Mouse (Mus musculus): ENCODE results near the gene Bin2.

The Bin2 gene

DNA sequence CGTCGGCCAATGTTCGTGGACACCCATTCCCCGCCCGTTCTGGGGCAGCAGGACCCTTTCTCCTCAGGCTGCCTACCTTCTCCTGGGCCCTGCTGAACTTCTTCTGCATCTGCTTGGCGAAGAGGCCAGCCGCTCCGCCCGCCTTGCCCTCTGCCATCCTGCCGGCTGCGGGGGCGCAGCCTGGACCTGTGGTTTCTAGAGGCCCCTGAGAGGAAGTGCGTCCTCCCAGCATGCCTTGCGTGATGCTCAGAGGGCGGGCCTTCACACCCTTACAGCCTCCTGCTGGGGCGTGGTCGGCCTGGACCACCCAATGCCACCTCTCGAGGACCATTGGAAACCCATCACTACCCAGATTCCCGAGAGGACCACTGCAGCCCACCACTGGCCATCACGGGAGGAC lies at the start of gene Bin2:
Gene Bin2 (minus strand): TSS at position 217 of the 400 bp plus-strand sequence.
- peak; percentile 93 for DNase-seq (ENCODE audit: low read depth)

DNA sequence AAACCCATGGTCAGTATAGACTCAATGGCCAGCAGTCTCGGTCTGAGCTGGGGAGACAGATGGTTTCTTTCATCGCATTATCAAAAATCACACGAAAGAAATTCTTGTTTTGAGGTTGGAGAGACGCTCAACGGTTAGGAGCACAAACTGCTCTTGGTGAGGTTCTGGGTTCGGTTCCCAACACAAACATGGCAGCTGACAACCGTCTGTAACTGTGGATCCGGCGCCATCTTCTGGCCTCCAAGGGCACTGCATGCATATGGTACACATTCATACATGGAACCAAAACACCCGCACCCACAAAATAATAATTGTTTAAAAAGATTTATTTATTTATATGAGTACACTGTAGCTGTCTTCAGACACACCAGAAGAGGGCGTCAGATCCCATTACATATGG lies 49.2 kb upstream of the Bin2 start:
- DNase-seq (ENCODE audit: low read depth): peak; percentile 50

DNA sequence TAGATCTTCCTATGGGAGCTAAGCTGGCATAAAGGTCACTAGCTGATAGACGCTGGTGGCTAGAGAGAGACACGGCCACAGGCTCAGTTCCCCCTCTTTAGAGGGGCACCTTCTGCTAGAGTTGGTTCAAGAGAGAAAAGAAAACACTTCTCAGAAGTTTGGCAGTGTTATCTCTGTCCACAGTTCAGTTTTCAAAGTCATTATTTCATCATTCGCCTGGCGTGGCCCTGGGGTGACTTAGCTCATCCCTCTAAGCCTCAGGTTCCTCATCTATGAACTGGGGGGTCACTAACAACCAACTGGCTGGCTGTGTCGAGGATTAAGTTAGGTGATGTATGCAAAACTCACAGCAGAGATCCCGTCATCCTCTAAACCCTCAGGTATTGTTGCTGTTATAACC lies 48.6 kb upstream of the Bin2 start:
- DNase-seq (ENCODE audit: low read depth): peak; percentile 71

GRCm38 (mm10) chr15:100715399-100715993 lies 46.1 kb upstream of the Bin2 start:
- no peak for DNase-seq (ENCODE audit: low read depth)

DNA sequence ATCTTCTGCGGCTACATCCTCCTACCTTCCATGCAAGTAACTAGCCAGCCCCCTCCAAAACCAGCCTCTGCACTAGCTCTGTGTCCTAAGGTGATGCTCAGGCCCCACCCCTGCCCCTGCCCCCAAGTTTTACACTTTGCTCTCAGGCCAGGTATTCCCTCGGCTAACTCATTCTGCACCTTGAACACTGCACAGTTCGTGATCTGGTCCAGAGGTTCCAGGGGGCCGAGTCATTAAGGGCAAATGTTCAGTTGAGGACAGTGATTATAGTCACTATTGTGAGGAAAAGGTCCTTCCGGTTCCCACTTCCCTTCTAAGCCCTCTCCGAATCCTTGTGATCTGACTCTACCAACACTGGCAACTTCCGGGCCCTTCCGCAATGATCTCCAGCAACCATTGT lies 45.1 kb upstream of the Bin2 start:
- no peak for DNase-seq (ENCODE audit: low read depth)

GRCm38 (mm10) chr15:100710838-100711237 lies 41.5 kb upstream of the Bin2 start:
- no peak for DNase-seq (ENCODE audit: low read depth)

DNA sequence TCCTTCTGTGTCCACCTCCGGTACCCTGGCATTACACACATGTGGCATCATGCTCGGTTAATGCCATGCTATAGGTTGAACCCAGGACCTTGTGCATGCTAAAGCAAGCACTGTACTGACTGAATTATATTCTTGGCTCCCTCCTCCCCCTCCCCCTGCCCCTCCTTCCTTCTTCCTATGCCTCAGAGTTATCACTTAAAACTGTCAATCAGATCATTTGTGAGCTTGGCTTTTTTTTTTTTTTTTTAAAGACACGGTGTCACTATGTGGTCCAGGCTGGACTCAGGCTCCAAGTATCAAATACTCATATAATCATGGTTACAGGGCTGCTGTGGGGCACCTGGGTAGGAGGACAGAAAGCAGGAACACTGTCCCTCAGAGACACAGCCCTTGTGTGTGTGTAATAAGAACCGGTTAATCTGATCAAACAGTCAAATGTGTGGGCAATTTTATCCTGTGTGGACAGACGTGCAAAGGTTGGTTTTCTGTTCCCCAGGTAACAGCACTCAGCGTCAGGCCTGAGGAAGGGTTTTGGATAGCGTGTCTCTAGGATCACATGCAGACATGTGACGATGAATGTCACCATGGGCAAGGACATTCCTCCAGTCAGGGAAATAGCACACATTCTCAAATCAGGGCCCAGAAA lies 39.2 kb upstream of the Bin2 start:
- peak; percentile 52 for DNase-seq (ENCODE audit: low read depth)

- DNase-seq (ENCODE audit: low read depth): peak; percentile 98
These were observed 36.9 kb upstream of the Bin2 start for GRCm38 (mm10) chr15:100706226-100706625.

- no peak for DNase-seq (ENCODE audit: low read depth)
These were observed 36.0 kb upstream of the Bin2 start for GRCm38 (mm10) chr15:100705376-100705775.

DNA sequence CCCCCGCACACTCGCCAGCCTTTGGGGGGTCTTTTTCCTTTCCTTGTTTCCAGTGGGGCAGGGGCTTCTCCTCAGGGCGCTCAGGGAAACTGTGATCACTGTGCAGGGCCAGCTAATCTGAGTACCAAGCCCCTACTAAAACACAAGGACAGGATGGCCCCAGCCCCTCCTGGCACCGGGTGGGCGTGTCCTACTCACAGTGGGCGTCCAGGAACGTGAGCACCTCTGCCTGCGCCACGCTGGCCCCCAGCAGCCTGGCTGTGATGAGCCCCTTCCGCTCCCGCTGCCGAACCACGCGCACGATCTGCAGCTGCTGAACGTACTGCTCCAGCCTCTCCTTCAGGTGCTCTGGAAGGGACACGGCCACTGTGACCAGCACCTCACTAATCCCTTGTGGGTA lies 34.6 kb upstream of the Bin2 start:
- DNase-seq (ENCODE audit: low read depth): no peak

DNA sequence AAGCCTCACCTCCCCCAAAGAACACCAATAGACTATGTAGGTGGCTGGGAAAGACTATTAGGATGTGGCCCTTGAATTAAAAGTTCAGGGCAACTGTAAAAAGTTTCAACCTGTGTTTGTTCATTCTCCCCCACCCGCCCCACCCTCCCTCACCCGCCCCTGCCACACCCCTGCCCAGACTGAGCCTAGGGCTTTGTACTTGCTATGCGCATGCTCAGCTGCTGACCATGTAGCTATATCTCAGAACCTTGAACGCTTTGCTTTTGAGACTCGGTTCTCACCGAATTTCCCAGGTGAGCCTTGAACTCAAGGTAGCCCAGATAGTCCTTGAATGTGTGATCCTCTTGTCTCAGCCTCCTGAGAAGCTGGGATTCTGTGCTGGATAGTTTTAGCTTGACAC lies 32.5 kb upstream of the Bin2 start:
- DNase-seq (ENCODE audit: low read depth): no peak

GRCm38 (mm10) chr15:100701108-100701507 lies 31.8 kb upstream of the Bin2 start:
- DNase-seq (ENCODE audit: low read depth): no peak

DNA sequence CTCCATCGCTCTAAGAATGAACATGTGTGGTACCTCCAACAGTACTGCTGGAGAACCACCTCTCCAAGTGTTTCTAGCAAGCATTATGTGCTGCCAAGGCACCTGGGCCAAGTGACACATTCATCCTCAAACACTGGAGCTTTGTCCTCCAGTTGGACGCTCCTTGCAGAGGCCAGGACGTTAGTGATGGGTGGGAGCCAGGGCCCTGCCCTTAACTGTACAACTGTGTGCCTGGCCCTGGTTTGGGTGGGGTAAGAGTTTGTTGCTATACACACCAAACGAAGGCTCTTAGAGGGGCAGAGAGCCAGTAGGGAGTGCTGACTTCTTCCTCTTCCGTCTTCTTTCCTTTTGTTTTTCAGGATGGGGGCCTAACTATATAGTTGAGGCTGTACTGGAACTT lies 31.1 kb upstream of the Bin2 start:
- no peak for DNase-seq (ENCODE audit: low read depth)

GRCm38 (mm10) chr15:100699386-100699785 lies 30.0 kb upstream of the Bin2 start:
- DNase-seq (ENCODE audit: low read depth): peak; percentile 46

DNA sequence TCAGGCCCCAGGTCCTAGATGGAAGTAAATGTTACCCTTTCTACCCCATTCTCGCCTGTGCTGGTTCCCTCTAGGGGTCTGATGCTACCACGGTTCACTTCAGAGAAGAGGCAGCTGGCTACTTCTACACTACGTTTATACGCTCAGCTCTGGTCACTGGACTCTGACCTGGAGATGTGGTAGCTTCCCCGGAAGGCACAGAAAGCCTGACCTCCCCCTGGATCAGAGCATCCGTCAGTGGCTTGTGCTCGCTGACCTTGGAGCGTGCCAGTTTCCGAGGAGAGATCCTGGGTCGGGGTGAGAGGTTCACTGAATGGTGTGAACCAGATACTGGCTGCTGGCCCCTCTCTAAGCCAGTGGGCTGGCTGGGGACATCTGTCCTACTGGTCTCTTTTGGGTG lies 28.7 kb upstream of the Bin2 start:
- DNase-seq (ENCODE audit: low read depth): no peak

- DNase-seq (ENCODE audit: low read depth): no peak
These were observed 25.1 kb upstream of the Bin2 start for GRCm38 (mm10) chr15:100694406-100694805.

- DNase-seq (ENCODE audit: low read depth): no peak
These were observed 22.6 kb upstream of the Bin2 start for GRCm38 (mm10) chr15:100691990-100692389.

DNA sequence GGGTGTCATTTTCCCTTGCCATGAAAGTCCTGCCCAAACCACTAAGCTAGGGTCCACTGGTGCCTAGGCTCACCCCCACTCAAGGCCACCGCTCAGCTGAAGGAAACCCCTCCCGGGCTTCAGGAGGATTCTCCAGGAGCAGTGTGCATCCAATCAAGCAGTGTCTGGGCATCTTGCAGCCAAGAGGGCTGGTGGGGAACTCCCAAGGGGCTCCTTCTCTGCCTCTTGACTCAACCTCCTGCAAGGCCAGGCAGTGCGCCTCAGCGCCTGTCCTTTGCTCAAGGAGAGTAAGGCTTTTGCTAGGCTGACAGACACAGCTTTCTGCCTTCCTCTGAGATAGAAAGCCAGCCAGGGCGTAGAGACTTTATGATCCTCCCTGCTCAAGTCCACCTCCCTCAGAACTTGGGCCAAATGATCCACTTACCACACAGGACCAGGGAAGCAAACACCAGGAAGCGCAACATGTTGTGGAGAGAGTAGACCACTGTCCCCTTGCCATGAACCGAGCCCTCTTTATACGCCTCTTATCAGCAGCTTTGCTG lies 18.1 kb upstream of the Bin2 start, which contains the start of gene Cela1:
Gene Cela1 (minus strand): TSS at position 492 of the 542 bp plus-strand sequence.
- peak; percentile 48 for DNase-seq (ENCODE audit: low read depth)

- DNase-seq (ENCODE audit: low read depth): peak; percentile 87
These were observed 17.6 kb upstream of the Bin2 start for GRCm38 (mm10) chr15:100686989-100687388.

DNA sequence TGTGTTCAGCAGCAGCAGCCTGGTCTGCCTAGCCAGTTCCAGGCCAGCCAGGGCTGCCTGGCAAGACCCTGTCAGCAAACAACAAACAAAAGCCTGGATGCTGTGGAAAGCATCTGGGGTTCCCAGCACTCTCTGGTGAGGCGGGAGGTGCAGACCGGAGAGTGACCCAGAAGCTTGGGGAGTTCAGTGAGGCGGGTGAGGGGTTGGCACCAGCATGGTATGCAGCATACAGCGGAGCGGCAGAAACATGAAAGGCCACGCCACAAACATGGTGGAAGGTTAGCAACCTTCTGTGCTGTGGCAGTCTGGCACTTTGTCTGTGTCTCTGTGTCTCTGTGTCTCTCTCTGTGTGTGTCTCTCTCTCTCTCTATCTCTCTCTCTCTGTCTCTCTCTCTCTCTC lies 17.1 kb upstream of the Bin2 start:
- no peak for DNase-seq (ENCODE audit: low read depth)

- no peak for DNase-seq (ENCODE audit: low read depth)
These were observed 16.5 kb upstream of the Bin2 start for GRCm38 (mm10) chr15:100685849-100686248.

GRCm38 (mm10) chr15:100685255-100685654 lies 15.9 kb upstream of the Bin2 start:
- no peak for DNase-seq (ENCODE audit: low read depth)

DNA sequence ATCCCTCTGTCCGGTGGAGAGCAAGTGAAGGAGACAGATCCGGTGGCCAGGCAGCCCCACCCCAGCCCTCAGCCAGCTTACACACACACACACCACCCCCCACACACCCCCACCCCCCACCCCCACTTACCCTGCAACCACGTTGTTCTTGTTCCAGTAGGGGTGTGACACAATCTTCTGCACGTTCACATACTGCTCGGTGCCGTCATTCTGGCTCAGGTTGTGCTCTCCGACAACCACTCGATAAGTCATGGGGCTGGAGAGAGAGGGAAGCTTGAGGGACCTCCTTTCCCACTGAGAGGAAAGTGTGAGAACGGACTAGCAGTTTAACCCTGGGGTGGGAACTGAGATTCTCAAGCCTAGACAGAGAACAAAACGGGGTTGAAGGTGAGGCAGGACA lies 15.1 kb upstream of the Bin2 start:
- no peak for DNase-seq (ENCODE audit: low read depth)

GRCm38 (mm10) chr15:100683041-100683440 lies 13.7 kb upstream of the Bin2 start:
- DNase-seq (ENCODE audit: low read depth): peak; percentile 94
